Comparison of ENCODE assay signal across 8 mouse cellular contexts in the genomic region with DNA sequence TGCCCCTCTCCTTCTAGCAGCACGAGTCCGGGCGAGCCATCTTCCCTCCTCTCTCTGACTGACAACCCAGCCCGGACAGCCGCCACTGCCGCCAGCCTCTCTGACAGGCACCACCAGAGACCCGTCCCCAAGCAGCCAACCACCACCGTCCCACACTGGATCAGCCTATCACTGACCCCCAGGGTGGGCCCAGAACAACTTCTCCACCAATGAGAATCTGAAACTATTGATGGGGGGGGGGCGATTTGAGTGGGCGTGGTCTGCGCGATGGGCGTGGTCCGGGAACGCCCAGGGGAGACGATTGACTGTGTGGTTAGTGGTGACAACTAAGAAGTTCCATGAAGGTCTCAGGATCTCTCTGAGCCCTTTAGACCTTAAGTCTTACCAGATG. TPM values are rescaled to one million over a fixed set of nuclear protein-coding genes. Genes with fewer than 3 reads are reported as not detected.
DNase-seq lines count a peak whose midpoint lies in the region; ATAC-seq and TF ChIP-seq lines count a peak whose summit lies in the region.

A gene (minus strand): TSS at position 112 of the 391 bp plus-strand sequence.

- TF ChIP-seq CTCF in gastrocnemius, adult 2 months (IDR thresholded peaks at IDR 0.05) = no peak

- peak within 1 kb of the TSS; percentile 92 for H3K27ac ChIP-seq in gastrocnemius, adult 2 months

- peak; percentile 98 for DNase-seq in ZHBTc4 (ENCODE audit: low read depth, low spot score)
- DNase-seq in gastrocnemius, adult 2 months = peak; percentile 97
- DNase-seq in hindlimb bud, embryonic 11.5 days (ENCODE audit: extremely low spot score, low read depth, low spot score) = peak; percentile 63
- peak; percentile 85 to 94 for DNase-seq in left cerebral cortex, adult 9 months (ENCODE audit: low spot score in 2 of 2)
- peak; percentile 90 for DNase-seq in right cerebral cortex, postnatal 14 days
- peak; percentile 80 to 95 for DNase-seq in urinary bladder, postnatal 36 days (ENCODE audit: low spot score in 2 of 2)

- peak; percentile 96 for ATAC-seq in common myeloid progenitor, adult 5-6 weeks (replicated peaks; ENCODE audit: low read depth, poor library complexity, severe bottlenecking)
- peak; percentile 92 for ATAC-seq in megakaryocyte progenitor cell, adult 5-6 weeks (replicated peaks; ENCODE audit: poor library complexity)

- intact Hi-C loops in gastrocnemius, adult 2 months (cut with DNase I) = loop anchor here (10.0 kb wide), 1 partner anchor 176 kb away; no protein-coding TSS in a partner anchor

- peak within 1 kb of the TSS; percentile 98 for H3K4me3 ChIP-seq in gastrocnemius, adult 2 months

RNA-seq across cellular contexts. Expression of the gene that starts here (rescaled TPM):
- 32.6 and 37.9 TPM in 2 replicates for total RNA-seq in common myeloid progenitor, adult 5-6 weeks (2017)
- total RNA-seq in gastrocnemius, adult 2 months (2021) = 1 to 10 TPM; 4.7 to 9.0 TPM
- 14.0 and 16.8 TPM in 2 replicates for total RNA-seq in megakaryocyte progenitor cell, adult 5-6 weeks (2015)
- total RNA-seq in megakaryocyte progenitor cell, adult 5-6 weeks (2017) = 12.3 and 19.0 TPM in 2 replicates

Comparison
In these comparisons a context has a peak if more than half of its experiments do, and no peak if none do; other contexts are left out.
1. Peak in every context shown above with its lines: DNase-seq, ATAC-seq, H3K4me3 ChIP-seq and H3K27ac ChIP-seq.